Mouse (Mus musculus): ENCODE data around the gene Crocc. TPM values are rescaled to one million over a fixed set of nuclear protein-coding genes. Genes with fewer than 3 reads are reported as not detected.

Gene Crocc
- polyA plus RNA-seq (2017; shearing (Covaris generic)): 3.8 TPM

DNA sequence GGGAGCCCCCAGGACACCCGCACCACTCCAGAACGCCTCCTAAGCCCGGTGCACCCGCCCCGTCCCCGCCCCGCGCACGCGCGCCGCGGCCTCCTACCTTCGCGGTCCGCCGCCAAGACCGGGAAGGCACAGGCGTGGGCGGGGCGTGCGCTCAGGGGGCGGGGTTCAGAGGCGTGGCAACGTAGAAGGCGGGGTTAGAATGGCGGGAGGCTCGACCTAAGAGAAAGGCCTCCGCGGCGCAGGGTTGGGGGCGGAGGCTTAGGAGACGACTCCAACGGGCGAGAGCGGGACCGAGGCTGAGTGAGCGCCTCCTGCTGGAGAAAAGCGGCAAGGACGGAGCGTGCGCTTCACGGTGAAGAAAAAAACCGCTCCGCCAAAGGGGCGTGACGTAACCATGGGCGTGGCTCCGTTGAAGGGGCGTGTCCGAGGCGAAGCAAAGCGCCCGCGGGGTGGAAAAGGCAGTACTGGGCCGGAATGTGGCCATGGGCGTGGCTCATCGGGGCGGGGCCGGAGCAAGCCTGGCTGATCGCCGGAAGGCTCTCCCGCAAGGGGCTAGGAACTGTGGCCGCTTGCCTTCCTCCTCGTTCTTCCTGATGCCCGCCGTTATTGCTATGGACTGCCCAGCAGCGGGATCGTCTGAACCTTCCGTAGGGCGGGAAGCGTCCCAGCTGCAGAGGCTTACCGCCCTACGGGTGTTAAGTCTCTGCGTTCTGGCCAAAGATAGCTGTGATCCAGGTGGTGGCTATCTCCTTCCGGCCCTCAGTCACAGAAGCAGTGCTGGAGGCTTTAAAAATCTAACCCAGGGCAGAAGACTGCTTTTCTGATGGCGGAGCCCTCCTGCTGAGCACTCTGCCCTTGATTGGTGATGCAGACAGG is at the start of gene Crocc:
Gene Crocc, minus strand, starts transcription at position 125 of the 876 bp plus-strand sequence.

DNA sequence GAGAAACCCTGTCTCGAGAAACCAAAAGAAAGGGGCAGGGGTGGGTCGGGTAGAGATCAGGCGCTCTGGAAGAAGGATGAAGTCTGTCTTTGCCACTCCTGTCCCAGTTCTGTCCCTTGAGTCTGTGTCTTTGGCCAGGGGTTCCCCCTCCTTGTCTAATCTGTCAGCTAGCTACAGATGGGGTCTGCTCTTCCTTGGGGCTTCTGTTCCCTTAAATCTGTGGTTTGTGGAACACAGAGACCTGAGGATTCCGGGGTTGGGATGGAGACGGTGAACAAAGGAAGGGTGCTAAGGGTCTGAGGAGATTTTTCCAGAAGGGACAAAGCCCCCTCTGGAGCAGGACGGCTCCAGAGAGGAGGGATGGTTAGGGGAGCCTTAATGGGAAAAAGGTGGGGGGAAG is 27.7 kb upstream of the Crocc start, which contains the start of gene Spata21:
Gene Spata21, plus strand, starts transcription at position 301 of the 400 bp plus-strand sequence.

DNA sequence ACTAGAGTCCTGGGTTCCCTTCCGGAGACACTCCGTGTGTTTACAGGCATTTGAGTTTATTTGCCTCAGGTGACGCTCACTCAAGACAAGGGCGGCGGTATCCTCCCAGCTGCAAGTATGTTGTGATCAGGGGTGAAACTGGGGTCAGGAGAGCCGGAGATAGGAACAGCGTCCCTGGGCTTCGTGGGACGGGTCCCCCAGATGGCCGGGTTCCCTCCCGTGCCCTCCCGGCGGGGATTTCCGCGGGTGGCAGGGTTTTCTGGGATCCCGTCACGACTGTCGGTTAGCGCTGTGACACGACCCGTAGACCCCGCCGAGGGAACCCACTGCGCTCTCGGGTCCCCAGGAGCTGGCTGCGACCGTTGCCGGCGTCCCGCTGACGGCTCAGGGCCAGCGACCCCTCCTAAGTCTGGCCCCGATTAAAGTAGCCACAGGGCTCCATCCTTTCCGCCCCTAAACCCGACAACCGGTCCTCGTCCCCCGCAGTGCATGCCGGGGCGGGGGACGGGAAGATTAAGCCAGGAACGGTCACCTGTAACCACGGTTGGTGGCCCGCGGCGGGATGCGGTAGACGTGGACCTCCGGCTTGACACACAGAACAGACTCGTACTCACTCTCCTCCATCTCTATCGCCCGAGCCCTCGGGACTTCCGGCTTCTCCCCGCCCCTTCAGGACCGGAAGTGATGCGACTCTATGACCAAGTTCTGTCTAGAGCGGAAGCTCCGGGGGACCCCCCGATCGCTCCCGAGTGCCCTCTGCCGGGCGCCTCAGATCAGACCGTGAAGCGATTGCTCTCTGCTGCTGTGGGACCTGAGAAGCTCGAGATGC is 17.5 kb upstream of the Crocc start, which contains the start of gene Necap2:
Gene Necap2, minus strand, starts transcription at position 677 of the 829 bp plus-strand sequence.

DNA sequence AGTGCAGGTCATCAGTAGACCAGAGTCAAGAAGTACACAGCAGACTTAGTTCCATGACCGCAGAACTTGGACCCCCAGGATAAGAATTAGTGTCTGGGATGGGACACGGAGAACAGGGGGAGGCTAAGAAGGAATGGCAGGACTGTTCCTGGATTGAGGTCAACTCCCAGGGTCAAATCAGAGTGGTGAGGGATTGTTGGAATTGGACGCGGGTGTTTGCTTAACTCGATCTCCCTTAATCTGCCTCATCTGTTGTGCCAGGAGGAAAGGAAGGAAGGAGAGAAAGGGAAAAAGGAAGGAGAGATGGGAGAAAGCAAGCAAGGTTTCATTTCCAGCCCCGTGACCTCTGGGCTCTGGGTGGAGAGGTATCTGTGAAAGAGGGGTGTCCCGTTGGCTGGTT is 50.2 kb downstream of the Crocc start, which contains the start of gene Mfap2:
Gene Mfap2, plus strand, starts transcription at position 301 of the 400 bp plus-strand sequence.

DNA sequence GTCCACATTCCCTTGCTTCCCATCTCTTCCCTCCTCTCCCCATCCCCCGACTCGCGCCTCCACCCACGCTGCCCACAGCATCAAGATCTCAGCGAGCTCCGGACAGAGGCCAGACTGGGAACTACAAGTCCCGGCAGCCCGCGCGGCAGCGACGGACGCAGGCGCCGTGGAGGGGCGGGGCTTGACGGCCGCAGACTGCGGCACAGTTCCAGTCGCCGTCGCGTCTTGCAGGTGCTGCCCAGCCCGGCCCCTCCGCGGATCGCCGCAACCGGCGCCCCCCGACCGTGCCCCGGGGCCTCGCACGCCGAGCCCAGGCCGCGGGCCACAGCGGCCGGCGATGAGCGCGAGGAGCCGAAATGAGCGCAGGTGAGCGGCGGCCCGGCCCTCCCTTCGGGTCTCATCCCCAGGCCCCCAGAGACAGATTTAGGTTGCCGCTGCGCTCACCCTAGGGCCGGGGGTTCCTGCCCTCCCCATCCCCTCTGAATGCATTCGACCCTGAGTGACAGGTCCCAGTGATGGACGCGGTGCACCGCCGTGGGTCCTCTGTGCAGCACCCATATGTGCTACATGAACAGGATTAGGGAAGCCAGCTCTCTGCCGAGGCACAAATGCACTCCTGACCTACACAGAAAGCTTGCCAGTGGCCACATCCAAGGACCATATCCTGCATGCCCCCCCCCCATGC is 73.5 kb downstream of the Crocc start, which contains the start of gene Atp13a2:
Gene Atp13a2, plus strand, starts transcription at position 163 of the 685 bp plus-strand sequence.

Other genes starting within 250 kb of the Crocc start
- gene Padi3, start 249.9 kb downstream of the Crocc start, polyA plus RNA-seq (2017; shearing (Covaris generic)): 0.16 TPM
- not detected for gene Padi1, start 214.8 kb downstream of the Crocc start, polyA plus RNA-seq (2017; shearing (Covaris generic))
- 15.8 TPM for gene Padi2, start 154.2 kb downstream of the Crocc start, polyA plus RNA-seq (2017; shearing (Covaris generic))
- gene Sdhb, start 99.3 kb downstream of the Crocc start, polyA plus RNA-seq (2017; shearing (Covaris generic)): 159 TPM
- gene Atp13a2, start 73.7 kb downstream of the Crocc start, polyA plus RNA-seq (2017; shearing (Covaris generic)): 27.3 TPM
- gene Mfap2, start 50.1 kb downstream of the Crocc start, polyA plus RNA-seq (2017; shearing (Covaris generic)): not detected
- 131 TPM for gene Necap2, start 17.8 kb upstream of the Crocc start, polyA plus RNA-seq (2017; shearing (Covaris generic))
- gene Spata21, start 27.8 kb upstream of the Crocc start, polyA plus RNA-seq (2017; shearing (Covaris generic)): 0.60 TPM
- gene Szrd1, start 79.2 kb upstream of the Crocc start, polyA plus RNA-seq (2017; shearing (Covaris generic)): 54.4 TPM
- 26.0 TPM for gene Fbxo42, start 87.4 kb upstream of the Crocc start, polyA plus RNA-seq (2017; shearing (Covaris generic))
- 1.6 TPM for gene Rsg1, start 153.4 kb upstream of the Crocc start, polyA plus RNA-seq (2017; shearing (Covaris generic))
- gene Arhgef19, start 178.9 kb upstream of the Crocc start, polyA plus RNA-seq (2017; shearing (Covaris generic)): 0.22 TPM
- gene Epha2, start 240.7 kb upstream of the Crocc start, polyA plus RNA-seq (2017; shearing (Covaris generic)): not detected

Data from effector memory CD4-positive, alpha-beta T cell, adult 7 months (primary cell).